Mouse (Mus musculus): Measurements from ENCODE around the gene Arhgef6.

Arhgef6 gene

DNA sequence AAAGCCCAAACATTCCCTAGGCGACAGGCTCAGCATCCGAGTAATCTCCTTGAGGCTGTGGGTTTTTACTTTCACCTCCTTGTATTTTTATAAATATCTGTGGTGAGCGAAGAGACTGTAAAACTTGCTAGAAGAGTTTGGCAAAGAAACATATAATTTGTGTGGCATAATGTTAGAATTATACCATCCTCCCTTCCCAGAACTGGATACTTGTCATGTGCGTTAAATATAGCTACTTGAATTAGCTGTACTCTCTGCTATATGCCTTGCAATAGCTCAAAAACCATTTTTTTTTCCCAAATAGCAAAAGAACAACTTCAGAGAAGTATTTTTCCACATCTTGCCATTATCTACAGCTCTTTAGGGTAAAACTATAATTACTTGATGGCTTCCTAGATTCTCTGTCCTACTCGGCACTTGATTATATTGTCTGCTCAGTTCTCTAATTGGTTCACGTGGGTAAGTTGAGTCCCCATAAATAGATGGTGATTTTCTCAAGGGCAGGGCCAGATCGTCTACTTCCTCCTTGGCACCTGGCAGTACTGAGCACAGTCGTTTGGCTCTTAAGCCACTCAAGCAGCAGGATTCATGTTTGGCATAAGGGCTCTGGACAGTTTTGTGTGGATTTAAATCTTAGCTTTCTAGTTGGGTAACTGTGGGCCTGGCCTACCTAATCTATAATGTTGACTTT, 35.2 kb downstream of the Arhgef6 start:
- DNase-seq (ENCODE audit: low spot score), result no peak

DNA sequence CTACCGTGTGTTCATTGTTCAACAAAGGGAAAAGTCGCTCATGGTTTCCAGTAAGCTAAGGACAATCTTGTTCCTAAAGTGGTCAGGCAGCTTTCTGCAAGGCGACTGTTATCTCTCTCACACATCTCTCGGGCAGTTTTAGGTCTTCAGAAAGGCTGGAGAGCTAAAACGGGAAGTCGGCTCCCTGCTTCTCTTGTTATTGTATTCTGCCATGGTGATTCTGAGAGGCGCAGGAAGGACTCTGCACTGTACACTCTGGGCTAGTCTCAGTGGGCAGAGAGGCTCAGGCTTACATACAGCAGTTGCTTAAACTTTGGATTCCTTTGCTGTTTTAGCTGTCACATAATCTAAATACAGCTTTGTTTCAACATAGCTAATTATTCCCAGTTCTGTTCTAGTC, 39.6 kb downstream of the Arhgef6 start:
- no peak for DNase-seq (ENCODE audit: low spot score)

DNA sequence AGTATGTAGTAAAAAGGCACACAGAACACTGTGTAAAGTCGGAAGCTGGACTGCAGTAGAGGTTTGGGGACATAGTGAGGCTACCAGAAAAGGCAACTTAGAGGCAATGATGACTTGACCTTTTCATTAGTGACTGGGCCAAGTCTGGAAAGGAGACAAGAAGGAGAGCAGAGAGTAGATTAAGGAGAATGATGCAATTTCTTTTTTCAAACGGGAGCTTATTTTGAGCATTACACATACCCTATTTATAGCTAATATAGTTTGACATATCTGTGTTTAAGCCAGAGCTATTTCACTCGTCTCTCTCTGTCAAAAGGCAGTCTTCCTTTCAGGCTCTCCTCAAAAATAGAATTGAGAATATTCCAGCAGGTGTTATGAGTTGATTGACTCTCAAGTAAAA, 50.1 kb downstream of the Arhgef6 start:
- DNase-seq (ENCODE audit: low spot score), result no peak

DNA sequence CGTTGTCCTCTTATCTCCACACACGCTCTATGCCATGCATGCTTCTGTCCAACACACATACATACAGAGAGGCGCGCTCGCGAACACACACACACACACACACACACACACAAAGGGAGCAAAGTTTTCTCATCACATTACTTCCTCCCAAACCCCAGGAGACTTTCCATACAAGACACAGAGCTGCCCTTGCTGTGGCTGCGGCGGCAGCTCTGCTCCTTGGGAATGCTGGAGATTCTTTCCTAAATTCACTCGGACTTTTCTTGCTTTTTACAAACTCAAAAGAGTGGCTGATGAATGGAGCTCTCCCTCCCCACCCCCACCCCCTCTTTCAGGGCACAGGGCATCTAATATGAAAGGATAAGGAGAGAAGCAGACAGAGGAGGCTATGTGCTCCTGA, 52.2 kb downstream of the Arhgef6 start:
- DNase-seq (ENCODE audit: low spot score), result no peak

DNA sequence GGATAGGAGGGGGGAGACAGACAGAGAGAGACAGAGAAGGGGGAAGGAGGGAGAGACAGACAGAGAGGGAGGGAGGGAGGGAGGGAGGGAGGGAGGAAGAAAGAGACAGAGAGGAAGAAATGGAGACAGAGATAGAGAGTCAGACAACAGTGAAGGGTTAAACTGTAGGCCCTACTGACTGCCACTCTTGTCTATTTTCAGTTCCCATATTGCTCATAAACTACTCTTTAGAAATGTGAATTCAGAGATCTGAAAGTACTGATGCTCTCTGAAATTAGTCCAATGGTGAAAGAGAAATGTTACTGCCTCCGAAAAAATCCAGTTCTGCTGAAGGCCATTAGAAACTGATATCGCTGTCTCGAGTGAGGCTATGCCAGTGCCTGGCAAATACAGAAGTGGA, 56.3 kb downstream of the Arhgef6 start:
- DNase-seq (ENCODE audit: low spot score), result no peak

DNA sequence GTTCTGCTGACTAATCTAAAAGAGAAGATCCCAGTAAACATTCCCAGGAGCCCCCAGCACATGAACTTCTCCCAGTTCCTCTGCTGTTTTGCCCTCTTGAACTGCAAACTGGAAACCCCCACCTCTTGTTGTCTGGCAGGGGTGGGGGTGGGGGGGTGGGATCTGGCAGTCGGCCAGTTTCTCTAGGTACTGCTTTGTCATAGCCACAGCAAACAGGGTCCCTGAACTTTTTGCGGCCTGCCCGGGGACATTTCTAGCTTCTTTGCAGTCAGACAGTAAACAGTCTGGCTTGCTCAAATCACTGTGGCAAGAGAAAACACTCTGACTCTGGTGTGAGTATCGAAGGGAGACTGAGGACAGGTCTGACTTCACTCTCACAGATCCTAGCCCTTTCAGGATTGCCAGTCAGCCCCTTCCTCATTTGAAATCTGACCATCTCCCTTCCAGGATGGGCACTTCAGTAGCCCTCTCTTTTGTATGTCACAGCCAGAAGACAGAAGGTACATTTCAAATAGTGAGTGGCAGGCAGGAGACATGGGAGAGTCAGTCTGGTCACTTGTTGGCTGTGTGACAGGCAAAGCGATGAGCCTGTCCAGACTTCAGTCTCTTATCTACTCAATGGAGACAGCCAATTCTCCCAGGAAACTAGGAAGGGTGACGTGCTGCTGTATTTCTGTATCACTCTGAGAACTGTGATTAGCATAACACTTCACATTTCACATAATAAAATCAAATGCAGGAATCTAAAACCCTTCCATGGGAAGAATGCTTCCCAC, 60.8 kb downstream of the Arhgef6 start:
- no peak for DNase-seq (ENCODE audit: low spot score)

DNA sequence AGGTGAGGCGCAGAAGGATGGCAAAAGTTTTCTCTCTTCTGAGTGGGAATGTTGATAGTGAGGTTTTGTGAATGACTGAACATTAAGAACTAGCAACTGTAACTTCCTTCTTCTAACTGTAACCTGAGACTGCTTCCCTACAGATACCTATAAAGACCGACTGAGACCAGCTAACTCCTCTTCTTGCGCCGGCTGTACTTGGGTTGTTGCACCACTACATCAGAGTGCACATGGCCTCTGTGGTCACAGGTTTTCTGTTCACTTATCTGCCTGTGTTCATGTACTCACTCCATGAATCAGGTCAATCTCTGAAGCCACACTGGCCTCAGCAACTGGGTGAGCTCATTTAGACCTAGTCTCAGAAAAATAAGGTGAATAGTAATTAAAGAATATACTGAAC, 75.0 kb downstream of the Arhgef6 start:
- DNase-seq (ENCODE audit: low spot score), result no peak

DNA sequence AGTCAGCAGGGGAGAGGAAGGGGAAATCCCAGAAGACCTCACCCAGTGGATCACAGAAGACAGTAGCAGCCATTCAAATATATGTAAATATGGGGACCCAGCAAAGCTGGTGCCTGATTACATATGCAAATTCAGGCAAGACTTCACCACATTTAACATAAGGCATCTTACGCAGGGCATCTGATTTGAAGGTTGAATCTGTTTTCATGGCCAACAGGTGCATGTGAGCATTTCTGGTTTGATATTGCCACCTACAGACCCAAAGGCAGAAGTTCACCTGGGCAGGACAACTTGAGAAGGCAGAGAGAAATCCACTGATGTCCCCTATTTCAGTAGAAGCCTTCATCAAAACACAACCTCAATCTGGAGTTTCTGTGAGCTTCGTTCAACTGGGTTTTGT, 77.8 kb downstream of the Arhgef6 start:
- DNase-seq (ENCODE audit: low spot score), result no peak

DNA sequence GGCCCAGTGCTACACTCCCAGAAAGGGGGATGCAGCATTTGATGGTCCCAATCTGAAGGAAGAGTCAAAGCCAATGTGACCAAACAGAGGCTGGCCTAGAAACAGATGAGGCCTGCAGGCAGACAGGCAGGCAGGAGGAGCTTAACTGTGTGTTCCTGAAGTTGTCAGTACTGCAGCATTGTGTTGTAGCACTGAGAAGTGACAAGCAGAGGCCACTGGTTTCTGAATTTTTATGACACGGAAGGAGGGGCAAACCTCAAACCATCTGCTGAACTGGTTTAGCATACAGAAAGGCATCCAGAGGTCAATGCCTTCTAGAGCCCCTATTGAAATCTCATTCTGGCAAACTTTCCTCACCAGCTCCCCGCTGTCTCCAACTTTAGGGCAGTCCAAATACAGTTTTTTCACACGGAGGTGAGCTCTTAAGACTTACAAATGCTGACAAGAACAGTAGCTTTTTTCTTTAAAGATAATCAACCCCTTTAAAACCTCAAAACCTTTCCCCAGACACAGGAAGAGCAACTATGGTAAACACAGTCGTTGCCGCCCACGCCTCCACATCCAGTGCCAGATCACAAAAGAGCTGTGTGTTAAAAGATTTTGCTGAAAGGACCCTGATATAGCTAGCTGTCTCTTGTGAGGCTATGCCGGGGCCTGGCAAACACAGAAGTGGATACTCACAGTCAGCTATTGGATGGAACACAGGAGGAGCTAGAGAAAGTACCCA, 85.0 kb downstream of the Arhgef6 start:
- no peak for DNase-seq (ENCODE audit: low spot score)

DNA sequence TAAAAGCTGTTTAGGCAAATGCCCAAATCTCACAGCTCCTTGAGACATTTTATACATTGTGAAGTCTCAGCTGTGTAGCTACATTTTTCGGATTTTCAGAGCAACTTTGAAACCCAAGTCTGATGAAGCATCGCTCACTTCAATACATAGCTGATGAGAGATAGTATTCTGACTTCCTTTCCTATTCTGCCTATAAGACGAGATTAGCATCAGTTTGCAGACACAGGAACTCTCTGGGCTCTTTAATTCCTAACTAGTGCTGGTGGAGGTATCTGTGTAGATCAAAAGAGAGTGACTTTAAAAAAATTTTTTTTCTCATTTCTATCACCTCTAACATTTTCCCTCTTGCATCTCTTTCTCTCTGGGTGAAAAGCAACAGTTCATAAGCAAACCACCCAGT, 100.0 kb downstream of the Arhgef6 start:
- no peak for DNase-seq (ENCODE audit: low spot score)

DNA sequence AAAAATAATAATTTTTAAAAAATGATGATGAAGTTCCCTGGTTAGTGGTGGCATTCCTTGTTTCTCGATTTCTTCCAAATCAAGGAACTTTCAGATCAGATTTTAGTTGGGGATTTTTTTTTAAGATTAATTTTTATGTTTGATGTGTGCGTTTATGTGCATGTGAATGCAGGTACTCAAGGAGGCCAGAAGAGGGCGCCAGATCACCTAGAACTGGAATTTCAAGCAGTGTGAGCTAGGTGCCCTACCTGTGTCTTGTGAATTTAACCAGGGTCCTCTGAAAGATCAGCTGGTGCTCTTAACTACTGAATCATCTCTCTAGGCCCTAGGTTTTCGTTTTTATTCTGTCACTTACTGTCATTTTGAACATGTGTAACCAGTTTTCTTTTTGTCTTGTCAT, 102.5 kb downstream of the Arhgef6 start:
- DNase-seq (ENCODE audit: low spot score), result no peak

DNA sequence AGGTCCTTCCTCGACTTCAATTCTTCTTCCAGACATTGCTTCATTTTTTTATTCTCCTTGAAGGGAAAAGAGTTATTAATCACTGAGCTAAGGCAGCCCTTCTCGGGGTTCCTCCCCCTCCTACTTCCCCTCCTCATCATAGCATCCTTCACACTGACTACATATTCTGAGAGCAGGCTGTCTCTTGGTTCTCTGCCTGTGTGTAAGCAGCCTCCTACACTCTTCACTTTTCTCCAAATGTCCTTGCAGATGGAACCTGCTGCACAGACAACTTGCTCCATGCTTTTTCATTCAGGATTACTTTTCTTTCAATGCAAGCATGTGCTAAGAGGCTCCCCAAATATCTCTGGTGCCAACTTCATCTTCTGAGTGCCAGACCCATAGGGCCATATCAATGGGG, 104.9 kb downstream of the Arhgef6 start:
- DNase-seq (ENCODE audit: low spot score), result no peak

DNA sequence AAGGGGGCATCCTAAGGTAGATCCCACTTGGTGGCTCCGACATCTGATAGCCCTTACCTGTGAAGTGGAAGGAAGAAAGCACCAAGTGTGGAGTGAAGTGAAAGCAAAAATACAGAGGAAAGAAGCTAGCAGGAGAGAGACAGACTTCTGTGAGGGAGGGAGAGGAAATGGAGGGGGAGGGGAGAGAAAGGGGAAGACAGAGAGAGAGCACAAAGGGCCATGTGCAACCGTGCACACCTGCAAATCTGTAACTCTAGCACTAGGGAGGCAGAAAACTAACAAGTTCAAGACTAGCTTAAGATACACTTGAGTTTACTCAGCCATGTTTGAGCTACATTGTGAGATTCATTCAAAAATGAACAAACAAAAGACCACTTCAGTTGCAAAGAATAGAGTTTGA, 110.4 kb downstream of the Arhgef6 start:
- DNase-seq (ENCODE audit: low spot score), result no peak

DNA sequence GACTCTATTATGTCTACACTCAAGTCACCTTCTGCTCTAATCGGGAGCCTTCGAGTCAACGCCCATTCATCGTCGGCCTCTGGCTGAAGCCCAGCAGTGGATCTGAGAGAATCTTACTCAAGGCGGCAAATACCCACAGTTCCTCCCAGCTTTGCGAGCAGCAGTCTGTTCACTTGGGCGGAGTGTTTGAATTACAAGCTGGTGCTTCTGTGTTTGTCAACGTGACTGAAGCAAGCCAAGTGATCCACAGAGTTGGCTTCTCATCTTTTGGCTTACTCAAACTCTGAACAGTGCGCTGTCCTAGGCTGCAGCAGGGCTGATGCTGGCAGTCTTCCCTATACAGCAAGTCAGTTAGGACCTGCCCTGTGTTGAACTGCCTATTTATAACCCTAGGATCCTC, 115.2 kb downstream of the Arhgef6 start:
- DNase-seq (ENCODE audit: low spot score), result no peak

DNA sequence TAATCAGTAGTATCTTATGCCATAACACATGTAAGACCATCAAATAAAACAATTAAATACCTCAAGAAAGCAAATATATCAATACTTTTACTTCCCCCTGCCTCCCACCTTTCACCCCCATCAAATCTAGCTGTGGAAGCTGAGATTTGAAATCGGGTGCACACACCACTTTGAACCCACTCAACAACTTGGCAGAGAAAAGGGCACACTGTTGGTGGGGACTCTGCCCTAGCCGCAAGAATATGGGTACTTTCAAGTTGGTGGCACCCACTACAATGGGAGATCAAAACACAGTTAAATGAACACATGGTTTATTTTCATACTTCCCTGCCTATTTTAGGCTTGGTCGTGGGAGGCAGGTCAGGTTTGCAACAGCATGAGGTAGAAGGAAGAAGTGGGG, 116.6 kb downstream of the Arhgef6 start:
- DNase-seq (ENCODE audit: low spot score), result no peak

DNA sequence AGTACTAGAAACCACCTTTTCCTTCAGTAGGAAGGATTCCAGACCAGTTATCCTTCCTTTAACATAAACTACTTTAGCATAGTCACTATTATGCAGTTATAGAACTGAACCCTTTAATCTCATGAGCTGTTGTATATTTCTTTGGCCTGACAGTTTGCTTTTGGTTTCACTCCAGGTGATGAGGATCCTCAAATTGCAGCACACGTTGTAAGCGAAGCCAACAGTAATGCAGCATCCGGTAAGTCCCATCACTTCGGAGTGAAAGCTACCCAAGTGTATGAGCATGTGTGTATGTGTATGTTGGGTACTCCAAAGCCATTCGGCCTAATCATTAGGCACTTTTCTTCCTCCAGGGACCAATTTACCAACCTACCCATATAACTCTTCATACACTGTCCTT, 119.0 kb downstream of the Arhgef6 start:
- no peak for DNase-seq (ENCODE audit: low spot score)

DNA sequence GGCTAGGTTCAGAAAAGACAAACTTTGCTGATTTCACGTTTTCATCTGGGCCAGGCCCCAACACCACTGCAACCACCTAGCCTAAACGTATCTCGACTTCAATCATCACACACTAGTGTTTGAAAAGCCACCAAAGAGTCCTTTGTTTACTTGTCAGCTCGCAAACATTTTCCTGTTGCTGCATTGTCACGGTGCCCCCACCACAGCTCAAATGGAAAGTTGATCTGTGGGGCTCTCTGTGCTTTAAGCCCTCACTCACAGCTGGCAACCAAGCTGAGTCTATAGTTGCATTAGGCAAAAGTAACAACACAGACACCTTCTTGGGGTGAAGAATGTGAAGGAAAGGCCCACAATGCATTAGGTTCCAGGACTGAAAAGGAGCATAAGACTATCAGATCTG, 122.3 kb downstream of the Arhgef6 start:
- DNase-seq (ENCODE audit: low spot score), result no peak

DNA sequence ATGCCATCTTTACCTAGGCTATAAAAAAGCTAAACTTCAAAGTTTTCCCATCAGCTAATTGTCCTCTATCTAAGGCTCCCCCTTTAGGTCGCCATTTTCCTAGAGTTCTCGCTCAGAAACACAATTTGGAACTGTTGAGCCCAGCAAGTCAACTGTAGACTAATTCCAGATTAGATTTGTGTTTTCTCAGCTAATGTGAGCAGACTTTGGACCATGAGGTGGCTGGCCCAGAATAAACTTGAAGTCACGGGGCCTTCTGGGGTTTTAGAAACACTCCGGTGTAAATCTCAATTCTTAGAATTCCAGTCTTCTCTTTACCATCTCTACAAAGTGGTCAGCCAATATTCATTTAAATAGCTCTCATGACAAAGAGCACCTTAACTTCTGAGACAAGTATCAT, 123.0 kb downstream of the Arhgef6 start:
- no peak for DNase-seq (ENCODE audit: low spot score)

DNA sequence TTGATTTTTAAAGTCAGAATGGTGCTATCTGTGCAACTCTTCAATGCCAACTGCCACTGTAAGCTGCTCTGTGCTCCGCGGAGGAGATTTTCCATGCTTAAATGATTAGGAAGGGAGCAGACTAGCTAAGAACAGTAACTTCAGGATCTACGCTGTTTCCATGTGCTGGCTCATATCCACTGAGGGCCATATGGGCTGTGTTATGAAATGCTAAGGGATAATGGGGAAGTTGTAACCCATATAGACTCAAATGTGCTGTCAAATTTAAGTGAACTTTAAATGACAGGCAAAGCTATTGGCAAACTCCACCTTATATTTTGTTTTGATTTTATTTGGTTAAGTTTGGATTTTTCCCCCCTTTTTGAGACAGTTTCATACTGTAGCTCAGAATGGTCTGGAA, 125.7 kb downstream of the Arhgef6 start:
- no peak for DNase-seq (ENCODE audit: low spot score)

DNA sequence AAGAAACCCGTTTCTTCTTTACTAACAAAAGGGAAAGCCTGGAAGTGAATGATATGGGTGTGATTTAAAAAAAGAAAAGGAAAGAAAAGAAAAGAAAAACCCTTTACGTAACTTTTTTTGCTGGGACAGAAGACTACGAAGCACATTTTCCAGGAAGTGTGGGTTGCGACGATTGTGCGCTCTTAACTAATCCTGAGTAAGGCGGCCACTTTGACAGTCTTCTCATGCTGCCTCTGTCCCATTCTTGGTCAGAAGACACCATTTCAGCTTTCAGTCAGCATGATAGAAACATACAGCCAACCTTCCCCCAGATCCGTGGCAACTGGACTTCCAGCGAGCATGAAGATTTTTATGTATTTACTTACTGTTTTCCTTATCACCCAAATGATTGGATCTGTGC, 126.7 kb downstream of the Arhgef6 start, which contains the start of gene Cd40lg:
Gene Cd40lg, plus strand, starts transcription at position 268 of the 400 bp plus-strand sequence.
- DNase-seq (ENCODE audit: low spot score), result no peak

DNA sequence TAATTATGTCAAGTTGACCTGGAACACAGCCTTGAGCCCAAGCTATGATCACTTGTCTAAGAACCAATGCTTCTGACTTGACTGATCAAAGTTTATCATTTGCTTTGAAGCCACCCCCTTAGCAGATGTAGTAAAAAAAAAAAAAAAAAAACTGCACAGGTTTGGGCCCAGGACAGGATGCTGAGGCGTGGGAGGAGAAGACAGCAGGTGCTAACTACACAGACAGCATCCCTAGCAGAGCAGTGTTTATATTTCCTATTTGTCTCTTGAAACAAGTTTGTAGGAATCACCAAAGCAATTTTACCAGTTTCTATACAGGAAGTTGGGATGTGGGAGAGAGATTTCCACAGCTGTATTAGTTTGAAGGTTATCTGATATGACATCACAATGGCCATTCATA, 127.9 kb downstream of the Arhgef6 start:
- no peak for DNase-seq (ENCODE audit: low spot score)

DNA sequence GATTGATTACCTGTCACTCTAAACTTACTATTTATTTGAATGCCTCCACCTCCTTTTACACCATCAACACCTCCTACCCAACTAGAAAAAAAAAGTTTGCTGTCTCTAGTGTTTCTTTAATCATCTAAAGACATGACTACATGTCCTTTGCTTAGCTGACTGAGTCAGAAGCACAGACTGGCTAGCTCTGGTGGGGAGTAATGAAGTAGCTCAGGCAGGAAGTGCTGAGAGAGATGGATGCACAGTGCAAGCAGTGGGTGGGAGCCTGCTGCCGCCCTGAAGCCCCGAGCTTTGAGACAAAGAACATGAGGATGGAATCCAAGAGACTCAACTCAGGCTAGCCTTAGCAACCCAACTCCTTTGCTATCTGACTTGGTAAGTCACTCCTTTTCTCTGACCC, 138.1 kb downstream of the Arhgef6 start:
- no peak for DNase-seq (ENCODE audit: low spot score)

DNA sequence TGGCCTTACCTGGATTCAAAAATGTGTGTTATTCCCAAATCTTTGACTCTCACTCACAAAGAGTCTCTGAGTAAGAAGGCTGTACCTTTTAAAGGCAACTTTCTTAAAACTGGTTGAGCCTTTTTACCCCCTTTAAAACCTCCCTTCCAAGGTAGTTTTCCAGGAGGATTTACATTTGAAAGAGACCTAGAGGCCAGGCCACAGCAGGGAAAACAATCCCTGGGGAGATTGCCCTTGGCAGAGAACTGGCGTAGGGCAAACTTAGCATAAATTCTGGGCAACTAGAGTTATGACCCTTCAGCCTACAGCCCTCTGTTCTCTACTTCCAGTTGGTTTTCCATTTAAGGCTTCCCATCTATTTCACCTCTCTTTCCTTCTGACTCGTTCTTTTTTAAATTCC, 140.5 kb downstream of the Arhgef6 start:
- no peak for DNase-seq (ENCODE audit: low spot score)
